Comparison of ENCODE assay signal across 7 mouse cellular contexts in the genomic region with DNA sequence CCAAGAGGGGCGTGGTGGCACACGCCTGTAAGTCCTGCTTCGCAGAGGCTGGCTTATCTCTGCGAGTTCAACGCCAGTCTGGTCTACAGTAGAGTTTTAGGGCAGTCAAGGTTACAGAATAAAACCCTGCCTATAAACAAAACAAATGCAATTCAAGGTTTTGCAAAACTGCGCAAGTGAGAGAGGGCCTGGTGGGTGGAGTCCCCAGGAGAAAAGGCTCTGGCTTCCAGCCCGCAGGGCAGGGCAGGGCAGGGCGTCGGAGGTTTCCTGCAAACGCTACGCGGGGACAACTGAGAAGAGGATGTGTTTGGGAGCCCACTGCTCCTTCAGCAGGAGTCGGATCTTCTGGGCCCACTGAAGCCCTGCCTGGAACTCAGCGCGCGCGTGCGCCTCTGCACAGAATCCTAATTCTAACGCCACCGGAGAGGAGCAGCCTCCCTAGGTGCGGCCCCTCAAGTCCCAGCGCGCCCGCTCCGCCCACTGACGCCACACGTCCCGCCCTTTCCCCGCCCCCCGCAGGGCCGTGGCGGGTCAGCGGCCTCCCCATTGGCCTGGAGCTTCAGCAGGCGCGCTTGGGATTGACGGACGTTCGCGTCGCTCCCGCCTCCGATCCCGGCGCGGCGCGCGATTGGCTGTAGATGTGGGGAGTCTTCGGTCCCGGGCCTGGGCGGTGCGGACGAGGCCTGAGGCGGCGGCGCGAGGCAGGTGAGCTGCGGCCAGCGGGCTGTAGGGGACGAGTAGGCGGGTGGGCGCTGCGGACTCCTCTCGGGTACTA. TPM values are rescaled to one million over a fixed set of nuclear protein-coding genes. Genes with fewer than 3 reads are reported as not detected.
DNase-seq lines count a peak whose midpoint lies in the region; ATAC-seq lines count a peak whose summit lies in the region.

Gene Sun1 (plus strand): TSS at position 643 of the 775 bp plus-strand sequence.

- H3K27ac ChIP-seq in embryonic facial prominence, embryonic 12.5 days, result peak within 1 kb of the TSS; percentile 90
- peak within 1 kb of the TSS; percentile 24; the same call in 1 of the 2 replicates for H3K27ac ChIP-seq in limb, embryonic 11.5 days (replicated peaks; ENCODE audit: low read depth, low read length)
- H3K27ac ChIP-seq in midbrain, embryonic 14.5 days (replicated peaks; ENCODE audit: low read depth, low read length), result peak within 1 kb of the TSS; percentile 80

- peak; percentile 98 for ATAC-seq in embryonic facial prominence, embryonic 12.5 days (ENCODE audit: insufficient number of reproducible peaks, insufficient read depth, low FRiP score, low TSS enrichment)
- peak; percentile 98 for ATAC-seq in limb, embryonic 11.5 days (ENCODE audit: insufficient number of reproducible peaks, low FRiP score, low TSS enrichment, low read depth)
- ATAC-seq in midbrain, embryonic 14.5 days (ENCODE audit: low FRiP score, low TSS enrichment), result peak; percentile 98

- H3K9me3 ChIP-seq in embryonic facial prominence, embryonic 12.5 days, result no peaks in the 10 kb centered on the region
- no peaks in the 10 kb centered on the region for H3K9me3 ChIP-seq in limb, embryonic 11.5 days (ENCODE audit: control insufficient read depth, low read length)
- no peaks in the 10 kb centered on the region for H3K9me3 ChIP-seq in midbrain, embryonic 14.5 days (ENCODE audit: control insufficient read depth, low read length)

- no peaks in the 10 kb centered on the region for H3K36me3 ChIP-seq in embryonic facial prominence, embryonic 12.5 days
- no peaks in the 10 kb centered on the region for H3K36me3 ChIP-seq in limb, embryonic 11.5 days (ENCODE audit: control insufficient read depth, insufficient read depth, low read length)
- 0 out of 2 replicates have a peak, but pooled peaks cover 3% of the 10 kb centered on the region for H3K36me3 ChIP-seq in midbrain, embryonic 14.5 days (ENCODE audit: control insufficient read depth, insufficient read depth, low read length)

- H3K27me3 ChIP-seq in embryonic facial prominence, embryonic 12.5 days, result no peaks in the 10 kb centered on the region
- H3K27me3 ChIP-seq in limb, embryonic 11.5 days (ENCODE audit: control insufficient read depth, insufficient read depth, low read length), result no peaks in the 10 kb centered on the region
- no peaks in the 10 kb centered on the region for H3K27me3 ChIP-seq in midbrain, embryonic 14.5 days (ENCODE audit: control insufficient read depth, insufficient read depth, low read length)

- DNase-seq in adrenal gland, postnatal 25 days, result peak; percentile 99
- DNase-seq in heart, adult 11 months, result peak; percentile 100
- DNase-seq in kidney, adult 18-20 months, result peak; percentile 99
- peak; percentile 99 for DNase-seq in limb, embryonic 11.5 days (ENCODE audit: low spot score)
- peak; percentile 99 for DNase-seq in midbrain, embryonic 14.5 days
- peak; percentile 98 to 99 for DNase-seq in spleen, adult 18-20 months

- WGBS in embryonic facial prominence, embryonic 12.5 days, result 1% methylated on average over 63 of the region's 64 CpGs
- WGBS in limb, embryonic 11.5 days, result under 1% methylated on average over 62 of the region's 64 CpGs
- 1% methylated on average over 64 of the region's 64 CpGs for WGBS in midbrain, embryonic 14.5 days

- peak within 1 kb of the TSS; percentile 88 for H3K9ac ChIP-seq in embryonic facial prominence, embryonic 12.5 days
- H3K9ac ChIP-seq in limb, embryonic 11.5 days (ENCODE audit: low read length), result peak within 1 kb of the TSS; percentile 86
- peak within 1 kb of the TSS; percentile 86 for H3K9ac ChIP-seq in midbrain, embryonic 14.5 days (replicated peaks; ENCODE audit: low read length)

- H3K4me3 ChIP-seq in embryonic facial prominence, embryonic 12.5 days, result peak within 1 kb of the TSS; percentile 97
- H3K4me3 ChIP-seq in limb, embryonic 11.5 days (ENCODE audit: low read depth, low read length), result peak within 1 kb of the TSS; percentile 97
- peak within 1 kb of the TSS; percentile 97 for H3K4me3 ChIP-seq in midbrain, embryonic 14.5 days (replicated peaks; ENCODE audit: low read depth, low read length)

- peaks cover 25% of the 10 kb centered on the region for H3K4me1 ChIP-seq in embryonic facial prominence, embryonic 12.5 days
- peaks cover 9% of the 10 kb centered on the region for H3K4me1 ChIP-seq in limb, embryonic 11.5 days (ENCODE audit: control insufficient read depth, insufficient read depth, low read length)
- peaks cover 14% of the 10 kb centered on the region for H3K4me1 ChIP-seq in midbrain, embryonic 14.5 days (ENCODE audit: control insufficient read depth, insufficient read depth, low read length)

- H3K4me2 ChIP-seq in embryonic facial prominence, embryonic 12.5 days (replicated peaks), result peak within 1 kb of the TSS; percentile 78
- H3K4me2 ChIP-seq in limb, embryonic 11.5 days (ENCODE audit: low read depth, severe bottlenecking), result peak within 1 kb of the TSS; percentile 85
- H3K4me2 ChIP-seq in midbrain, embryonic 14.5 days (ENCODE audit: low read length), result peak within 1 kb of the TSS; percentile 84

RNA-seq across cellular contexts. Expression of gene Sun1, which starts in this region (rescaled TPM):
- 87.9 and 109 TPM in 2 replicates for total RNA-seq in adrenal gland, postnatal 25 days (2021)
- 49.3 and 53.0 TPM in 2 replicates for polyA plus RNA-seq in embryonic facial prominence, embryonic 12.5 days (2016; fragmentation: Nextera tagmentation; extraction: Ambion mirVana)
- polyA plus RNA-seq in limb, embryonic 11.5 days (2014; fragmentation: Nextera tagmentation; extraction: Ambion mirVana), result 46.2 and 49.4 TPM in 2 replicates
- 41.8 and 48.3 TPM in 2 replicates for polyA plus RNA-seq in midbrain, embryonic 14.5 days (2014; fragmentation: Nextera tagmentation; extraction: Ambion mirVana)

Comparison
In these comparisons a context has a peak if more than half of its experiments do, and no peak if none do; other contexts are left out.
1. Peak in every context shown above with its lines: DNase-seq, ATAC-seq, H3K4me3 ChIP-seq and H3K27ac ChIP-seq.
2. H3K27ac ChIP-seq: peak in every context shown above with its lines; median percentile 90 in embryonic facial prominence, embryonic 12.5 days; 80 in midbrain, embryonic 14.5 days; 24 in limb, embryonic 11.5 days.